Mouse (Mus musculus) splenic B cell, adult 2 months (primary cell): ENCODE results near the gene Gm28374.

Source experiments
- DNase-seq: peaks from one replicate; pipeline ENCODE4 v3.0.0-alpha.2; 2011; ENCODE audit warnings: low read depth, low spot score
- H3K27me3 ChIP-seq: 2 replicates; pipeline ENCODE4 v1.6.1; 2012; ENCODE audit warnings: mild to moderate bottlenecking, low read length, moderate library complexity, mixed read lengths; ENCODE audit not compliant: control insufficient read depth, poor library complexity, insufficient read depth, severe bottlenecking
- H3K36me3 ChIP-seq: 2 replicates; pipeline ENCODE4 v1.6.1; 2012; ENCODE audit warnings: mild to moderate bottlenecking, low read length, moderate library complexity, mixed read lengths; ENCODE audit not compliant: control insufficient read depth, poor library complexity, insufficient read depth, severe bottlenecking

Gm28374 gene

DNA sequence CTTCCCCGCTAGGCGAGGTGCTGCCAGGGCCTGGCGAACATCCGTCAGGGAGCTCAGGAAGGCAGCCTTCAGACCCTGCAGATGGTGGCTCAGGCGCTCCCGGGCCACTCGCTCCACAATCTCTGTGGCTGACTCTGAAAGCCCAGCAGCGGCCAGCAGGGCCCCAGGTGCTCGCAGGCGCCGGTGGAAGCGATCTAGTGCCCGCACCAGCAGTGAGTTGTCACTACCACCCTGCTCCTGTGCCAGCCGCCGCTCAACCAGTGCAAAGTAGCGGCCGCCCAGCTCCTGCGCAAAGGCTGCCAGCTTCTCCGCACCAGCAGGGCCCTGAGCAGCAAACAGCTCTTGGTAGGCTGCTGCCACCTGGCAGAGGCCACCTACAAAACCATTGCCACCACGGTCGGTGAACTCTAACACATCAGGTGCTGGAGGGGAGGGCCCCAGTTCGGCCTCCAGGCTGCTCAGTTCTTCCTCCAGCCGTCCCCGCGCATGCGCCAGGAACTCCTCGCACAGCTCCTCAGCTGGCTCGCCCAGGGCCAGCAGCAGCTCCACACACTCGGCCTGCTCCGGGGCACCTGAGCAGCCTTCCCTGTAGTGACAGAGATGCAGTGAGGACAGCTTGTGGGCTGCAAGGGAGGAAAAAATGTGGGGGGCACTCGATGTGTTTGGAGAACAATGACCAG is 11.3 kb downstream of the Gm28374 start:
- H3K36me3 ChIP-seq = no peaks in the 10 kb centered on the region; the same call in 1 of the 2 replicates
- no peaks in the 10 kb centered on the region for H3K27me3 ChIP-seq
- peak; percentile 65 for DNase-seq

DNA sequence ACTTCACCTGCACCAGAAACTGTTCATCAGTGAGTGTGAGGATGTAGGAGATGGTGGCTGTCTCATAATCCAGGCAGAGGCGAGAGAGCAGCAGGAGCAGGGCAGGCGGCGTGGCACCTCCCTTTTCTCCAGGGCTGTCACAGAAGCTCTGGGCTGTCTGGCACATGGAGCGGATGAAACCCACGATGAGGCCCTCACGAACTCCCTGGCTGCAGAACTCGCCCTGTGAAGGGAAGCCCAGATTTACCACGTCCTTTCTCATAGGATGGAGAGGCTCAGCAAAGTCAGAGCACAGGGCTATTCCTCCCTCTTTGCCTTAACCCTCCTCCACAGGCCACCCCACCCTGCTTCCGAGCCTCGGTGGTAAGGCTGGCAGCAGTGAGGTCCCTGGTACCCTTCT is 12.2 kb downstream of the Gm28374 start:
- Histone ChIP-seq H3K36me3 (no peaks in the 10 kb centered on the region; the same call in 1 of the 2 replicates), H3K27me3 (no peaks in the 10 kb centered on the region)
- no peak for DNase-seq

DNA sequence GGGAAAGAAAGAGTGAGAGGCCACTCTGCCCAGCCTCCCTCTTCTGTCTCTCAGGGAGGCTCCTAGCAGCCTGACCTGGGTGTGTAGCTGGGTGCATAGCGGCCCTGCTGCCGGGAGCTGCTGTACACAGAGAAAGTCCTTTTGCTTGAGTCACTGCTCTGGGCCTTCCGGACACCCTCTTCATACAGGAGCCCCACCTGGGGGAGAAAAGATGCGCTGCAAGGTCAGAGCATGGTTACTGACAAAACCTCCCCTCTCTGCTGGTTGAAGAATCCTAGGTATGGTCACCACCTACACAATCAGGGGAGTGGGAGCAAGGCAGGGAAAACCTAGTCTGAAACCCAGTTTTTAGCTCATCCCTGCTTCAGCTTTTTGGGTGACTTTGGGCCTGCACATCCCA is 13.1 kb downstream of the Gm28374 start:
- peak; percentile 38 for DNase-seq
- Histone ChIP-seq H3K27me3 (no peaks in the 10 kb centered on the region), H3K36me3 (no peaks in the 10 kb centered on the region; the same call in 1 of the 2 replicates)

DNA sequence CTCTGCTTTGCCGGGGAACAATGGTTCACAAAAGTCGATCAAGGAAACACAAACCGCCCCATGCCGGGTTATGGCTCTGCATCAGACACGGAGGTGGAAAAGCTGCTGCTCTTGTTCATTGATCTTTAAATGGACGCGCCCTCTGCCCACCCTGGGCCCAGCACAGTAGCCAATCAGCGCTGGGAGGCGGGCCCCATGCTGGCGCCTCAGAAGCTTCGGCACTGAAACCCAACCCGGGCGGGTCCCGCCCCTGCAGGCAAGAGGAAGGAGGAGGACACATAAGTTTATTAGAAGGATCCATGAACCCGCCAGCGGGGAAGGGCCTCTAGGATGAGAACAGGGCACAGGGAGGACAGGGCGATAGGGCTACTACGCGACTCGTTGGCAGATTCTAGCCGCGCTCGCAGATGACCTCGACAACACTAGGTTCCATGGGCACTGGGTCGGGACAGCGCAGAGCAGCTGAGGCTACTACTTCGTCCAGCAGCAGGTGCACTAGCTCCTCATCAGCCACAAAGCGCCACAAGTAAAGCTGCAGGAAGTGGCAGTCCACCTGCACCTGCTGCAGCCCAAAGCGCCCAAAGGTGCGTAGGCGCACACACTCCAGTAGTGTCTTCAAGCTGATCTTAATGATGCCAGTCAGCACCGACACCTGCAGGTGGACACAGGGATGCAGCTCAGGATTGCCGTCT is 14.2 kb downstream of the Gm28374 start, which contains the start of gene Tm7sf2:
TSS of gene Tm7sf2 (minus strand) at position 650 of the 692 bp plus-strand sequence.
- peak; percentile 87 for DNase-seq
- H3K27me3 ChIP-seq = no peaks in the 10 kb centered on the region
- no peaks in the 10 kb centered on the region; the same call in 1 of the 2 replicates for H3K36me3 ChIP-seq

DNA sequence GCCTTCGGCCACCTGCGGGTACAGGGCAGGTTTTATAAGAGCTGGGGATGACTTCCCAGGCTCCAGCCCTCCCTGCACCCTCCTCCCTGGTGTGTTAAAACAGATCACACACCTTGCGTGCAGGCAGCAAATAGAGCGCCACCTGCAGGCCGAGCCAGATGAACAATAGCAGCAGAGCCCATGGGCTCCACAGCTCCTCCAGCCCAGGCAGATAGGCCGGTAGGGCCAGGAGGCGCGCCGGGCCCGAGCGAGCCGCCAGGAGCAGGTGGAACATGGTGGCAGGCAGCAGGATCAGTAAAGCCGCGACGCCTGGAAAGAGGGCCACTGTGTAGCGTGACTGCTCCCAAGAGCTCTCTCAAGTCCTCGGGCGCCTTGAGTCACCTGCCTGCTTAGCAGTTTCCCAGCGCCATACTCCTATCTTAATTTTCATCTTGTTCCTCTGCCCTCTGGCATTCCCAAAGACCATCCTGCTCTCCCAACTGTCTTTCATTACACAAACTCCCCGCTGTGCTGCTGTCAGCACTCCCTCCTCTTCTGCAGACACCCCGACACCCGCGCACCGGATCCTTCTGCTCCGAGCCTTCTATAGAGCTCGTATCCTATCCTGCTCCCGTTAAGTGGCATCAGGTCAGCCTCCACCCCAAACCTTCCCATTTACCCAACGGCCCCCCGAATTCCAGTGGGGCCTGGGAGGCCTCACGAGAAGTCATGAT is 14.9 kb downstream of the Gm28374 start:
- Histone ChIP-seq H3K27me3 (no peaks in the 10 kb centered on the region), H3K36me3 (no peaks in the 10 kb centered on the region)
- peak; percentile 90 for DNase-seq

DNA sequence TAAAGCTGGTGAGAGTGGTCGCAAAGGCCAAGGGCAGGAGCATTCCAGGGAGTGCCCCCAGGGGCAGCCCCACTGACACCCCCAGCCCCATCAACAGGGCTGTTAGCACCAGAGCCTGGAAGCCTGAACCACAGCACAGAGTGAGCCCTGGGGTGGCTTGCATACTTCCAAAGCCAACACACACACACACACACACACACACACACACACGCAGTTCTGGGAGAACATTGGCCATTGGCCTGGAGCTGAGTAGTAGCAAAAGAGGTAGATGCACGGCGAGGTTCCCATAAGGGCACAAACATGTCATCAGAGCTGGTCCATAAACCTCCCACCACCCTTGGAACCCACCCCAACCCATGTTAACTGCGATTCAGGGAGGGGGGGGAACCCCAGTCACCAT is 15.5 kb downstream of the Gm28374 start:
- Histone ChIP-seq H3K27me3 (no peaks in the 10 kb centered on the region), H3K36me3 (no peaks in the 10 kb centered on the region)
- no peak for DNase-seq

DNA sequence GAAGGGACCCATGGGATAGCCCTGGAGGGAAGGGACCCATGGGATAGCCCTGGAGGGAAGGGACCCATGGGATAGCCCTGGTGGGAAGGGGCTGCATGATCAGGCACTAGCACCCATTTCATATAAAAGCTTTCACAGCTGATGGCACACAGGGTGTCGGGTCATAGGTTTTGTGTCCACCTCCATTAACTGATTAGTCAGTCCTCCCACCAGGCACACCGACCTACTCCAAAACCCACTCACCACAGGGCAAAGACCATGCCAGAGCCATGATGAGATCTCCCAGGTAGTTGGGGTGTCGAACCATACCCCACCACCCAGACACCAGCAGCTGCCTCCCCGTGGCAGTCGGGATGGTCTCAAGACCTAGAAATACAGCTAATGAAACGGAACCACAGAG is 19.0 kb downstream of the Gm28374 start:
- no peaks in the 10 kb centered on the region for H3K27me3 ChIP-seq
- DNase-seq = no peak
- peaks cover 3% of the 10 kb centered on the region for H3K36me3 ChIP-seq

DNA sequence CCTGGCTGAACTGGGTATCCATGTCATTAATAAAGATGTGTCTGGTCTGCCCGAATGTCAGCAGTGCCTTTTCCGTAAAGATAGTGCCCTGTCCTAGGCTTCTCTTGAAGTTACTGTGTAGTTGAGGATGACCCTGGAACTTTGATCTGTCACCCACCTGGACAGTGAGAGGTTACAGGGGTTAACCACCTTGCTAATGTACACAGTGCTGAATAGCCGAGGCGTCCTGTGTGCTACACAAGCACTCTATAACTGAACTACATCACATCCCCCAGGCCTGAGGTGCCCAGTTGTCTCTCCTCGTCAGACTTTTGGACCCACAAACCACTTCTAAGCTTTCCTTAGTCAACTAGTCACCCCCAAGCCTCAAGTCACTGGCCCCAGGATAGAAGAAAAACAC is 19.6 kb downstream of the Gm28374 start:
- Histone ChIP-seq H3K27me3 (no peaks in the 10 kb centered on the region), H3K36me3 (peaks cover 3% of the 10 kb centered on the region)
- no peak for DNase-seq

DNA sequence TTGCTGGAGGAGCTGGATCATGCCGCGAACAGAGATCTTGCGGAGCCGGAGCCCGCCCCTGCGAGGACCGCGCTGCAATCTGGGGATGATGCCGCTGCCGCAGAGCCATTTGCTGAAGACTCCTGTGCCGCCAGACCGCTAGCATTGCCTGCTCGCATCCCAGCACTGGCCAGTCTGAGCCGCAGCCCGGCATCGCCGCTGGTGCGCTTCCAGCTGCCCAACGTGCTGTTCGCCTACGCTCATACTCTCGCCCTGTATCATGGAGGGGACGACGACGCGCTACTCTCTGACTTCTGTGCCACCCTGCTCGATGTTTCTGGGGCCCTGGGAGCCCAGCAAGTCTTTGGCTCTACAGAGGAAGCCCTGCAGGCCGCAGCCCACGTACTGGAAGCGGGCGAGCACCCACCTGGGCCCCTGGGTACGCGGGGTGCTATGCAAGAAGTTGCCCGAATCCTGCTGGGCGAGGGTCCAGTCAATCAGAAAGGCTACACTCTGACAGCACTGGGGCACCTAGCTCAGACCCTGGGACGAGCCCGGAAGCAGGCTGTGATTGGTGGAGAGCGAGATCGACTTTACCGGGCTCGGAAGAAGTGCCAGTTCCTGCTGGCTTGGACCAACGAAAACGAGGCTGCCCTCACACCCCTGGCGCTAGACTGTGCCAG is 20.3 kb downstream of the Gm28374 start:
- Histone ChIP-seq H3K27me3 (no peaks in the 10 kb centered on the region), H3K36me3 (peaks cover 3% of the 10 kb centered on the region)
- DNase-seq = peak; percentile 66

DNA sequence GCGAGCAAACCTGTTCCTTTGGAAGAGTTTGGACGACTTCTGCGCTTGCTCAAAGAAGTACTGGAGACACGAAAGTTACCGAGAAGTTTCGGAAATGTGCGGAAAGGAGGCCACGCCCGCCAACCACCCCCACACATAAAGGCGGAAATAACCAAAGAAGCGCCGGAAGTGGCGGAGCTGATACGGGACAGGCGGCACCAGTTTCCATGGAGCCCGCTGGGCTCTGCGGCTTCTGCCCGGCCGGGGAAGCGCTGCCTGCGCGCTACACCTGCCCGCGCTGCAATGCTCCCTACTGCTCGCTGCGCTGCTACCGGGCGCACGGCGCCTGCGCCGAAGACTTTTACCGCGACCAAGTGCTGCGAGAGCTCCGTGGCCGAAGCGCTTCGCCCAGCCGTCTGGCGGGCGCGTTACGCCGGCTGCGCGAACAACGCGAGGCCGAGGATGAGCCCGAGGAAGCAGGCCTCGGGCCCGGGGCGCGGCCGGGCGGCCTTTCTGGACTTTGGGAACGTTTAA is 21.0 kb downstream of the Gm28374 start, which contains the start of gene Znhit2:
TSS of gene Znhit2 (plus strand) at position 172 of the 513 bp plus-strand sequence.
- Histone ChIP-seq H3K36me3 (peaks cover 3% of the 10 kb centered on the region), H3K27me3 (no peaks in the 10 kb centered on the region)
- peak; percentile 94 for DNase-seq

DNA sequence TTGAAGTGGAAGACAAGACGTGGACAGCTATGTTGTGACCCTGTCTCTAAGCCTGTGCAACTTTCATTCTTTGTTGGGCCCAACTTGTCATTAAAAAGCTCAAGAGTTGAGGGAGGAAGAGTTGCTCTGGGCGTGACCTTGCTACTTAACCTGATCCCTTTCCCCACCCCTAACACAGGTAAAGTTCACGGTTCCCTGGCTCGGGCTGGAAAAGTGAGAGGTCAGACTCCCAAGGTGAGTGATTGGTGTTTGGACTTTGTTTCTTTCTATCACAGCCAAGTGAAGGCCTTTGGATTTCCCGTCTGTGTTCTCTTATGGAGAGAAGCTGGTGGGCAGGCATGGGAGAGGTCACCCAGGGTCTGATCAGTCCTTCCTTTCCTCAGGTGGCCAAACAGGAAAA is 23.1 kb downstream of the Gm28374 start:
- Histone ChIP-seq H3K36me3 (peaks cover 5% of the 10 kb centered on the region), H3K27me3 (no peaks in the 10 kb centered on the region)
- DNase-seq = no peak

DNA sequence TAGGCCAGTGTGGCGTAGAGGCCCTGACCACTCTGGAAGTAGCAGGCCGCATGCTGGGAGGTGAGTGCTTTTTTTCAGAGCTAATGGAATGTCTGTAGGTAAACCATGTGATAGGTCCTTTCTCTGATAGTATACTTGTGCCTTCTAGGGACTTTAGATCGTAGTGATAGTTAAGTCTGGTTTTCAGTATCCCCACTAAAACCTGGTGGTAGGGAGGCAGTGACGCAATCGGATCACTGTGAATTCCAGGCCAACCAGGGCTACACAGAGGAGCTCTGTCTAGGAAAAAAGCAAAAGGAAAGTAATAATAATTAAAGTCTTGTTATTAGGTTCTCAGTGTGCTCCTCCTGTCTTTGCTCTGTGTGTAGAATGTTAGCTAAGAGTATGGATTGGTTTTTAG is 23.5 kb downstream of the Gm28374 start:
- Histone ChIP-seq H3K27me3 (no peaks in the 10 kb centered on the region), H3K36me3 (peaks cover 5% of the 10 kb centered on the region)
- DNase-seq = no peak

DNA sequence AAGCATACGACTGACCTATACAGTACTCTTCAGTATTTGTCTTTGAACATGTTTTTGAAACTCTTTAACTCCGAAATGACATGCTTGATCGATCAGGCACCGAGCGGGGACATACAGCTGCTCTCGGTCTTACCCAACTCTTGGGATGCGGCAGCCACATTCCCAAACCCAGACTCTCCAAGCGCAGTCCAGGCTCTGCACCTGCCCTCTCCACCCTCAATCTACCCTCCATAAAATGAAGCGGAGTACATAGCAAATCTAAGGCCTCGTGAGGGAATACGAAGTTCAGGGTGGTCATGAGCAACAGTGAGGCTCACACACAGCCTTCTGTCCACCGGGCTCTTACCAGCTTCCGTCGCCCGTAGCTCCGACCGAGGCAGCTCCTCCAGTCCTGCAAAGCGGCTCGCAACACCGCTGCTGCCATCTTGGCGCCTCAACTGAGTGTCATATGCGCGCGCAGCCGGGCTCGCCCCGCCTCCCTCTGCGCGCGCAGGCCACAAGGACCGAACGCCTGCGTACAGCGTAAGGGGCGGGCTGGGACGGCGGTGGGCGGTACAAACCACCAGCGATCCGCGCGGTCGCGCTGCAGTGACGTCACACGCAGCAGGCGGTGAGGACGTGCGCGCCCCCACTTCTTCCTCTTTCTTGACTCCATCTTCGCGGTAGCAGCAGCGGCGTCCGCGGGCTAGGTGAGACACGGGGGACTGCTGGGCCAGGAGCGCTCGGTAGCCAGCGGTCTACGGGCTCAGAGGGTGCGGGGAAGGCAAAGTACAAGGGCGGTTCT is 24.6 kb downstream of the Gm28374 start, which contains the start of the genes Mrpl49 and Fau:
TSS of gene Mrpl49 (minus strand) at position 473 of the 784 bp plus-strand sequence.
TSS of gene Fau (plus strand) at position 532 of the 784 bp plus-strand sequence.
- Histone ChIP-seq H3K36me3 (peaks cover 11% of the 10 kb centered on the region), H3K27me3 (no peaks in the 10 kb centered on the region)
- peak; percentile 99 for DNase-seq

DNA sequence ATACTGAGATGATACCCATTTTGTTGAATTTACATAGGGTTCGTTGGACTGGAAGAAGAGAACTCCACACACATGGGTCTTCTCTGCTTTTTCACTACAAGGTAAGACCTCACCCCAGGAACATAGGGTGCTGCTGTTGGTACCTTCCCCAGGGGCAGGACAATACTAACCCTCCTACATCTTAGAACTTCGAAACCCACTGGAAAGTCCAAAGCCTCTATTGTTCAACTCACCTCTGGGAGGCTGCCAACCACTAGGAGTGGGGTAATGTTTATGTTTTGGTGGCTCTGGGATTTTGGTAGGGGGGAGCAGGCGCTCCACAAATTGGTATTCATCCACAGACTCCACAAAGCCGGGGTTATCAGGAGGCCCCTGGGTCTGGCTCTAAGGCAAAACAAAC is 25.4 kb downstream of the Gm28374 start:
- H3K36me3 ChIP-seq = peaks cover 19% of the 10 kb centered on the region
- no peaks in the 10 kb centered on the region for H3K27me3 ChIP-seq
- DNase-seq = no peak
